Mouse (Mus musculus) left cerebral cortex, postnatal 36 days (tissue): ENCODE measurements at regions not wholly inside any gene's neighbourhood (a gene's known extent, or its start where the extent isn't known, plus 50 kb on each side); places are given as distances from the start of the nearest gene placed in this dataset.

Source experiments
- DNase-seq, 2 experiments: peaks; one replicate each; pipeline ENCODE4 v3.0.0; 2021 to 2022; ENCODE audit warnings: low spot score in 2 of 2, mixed read lengths in 1 of 2
- intact Hi-C: fragments of 180-260 bp; cut with DNase I; formaldehyde crosslinking; loops from one replicate; pipeline ENCODE4 v1.15.1; 2025

DNA sequence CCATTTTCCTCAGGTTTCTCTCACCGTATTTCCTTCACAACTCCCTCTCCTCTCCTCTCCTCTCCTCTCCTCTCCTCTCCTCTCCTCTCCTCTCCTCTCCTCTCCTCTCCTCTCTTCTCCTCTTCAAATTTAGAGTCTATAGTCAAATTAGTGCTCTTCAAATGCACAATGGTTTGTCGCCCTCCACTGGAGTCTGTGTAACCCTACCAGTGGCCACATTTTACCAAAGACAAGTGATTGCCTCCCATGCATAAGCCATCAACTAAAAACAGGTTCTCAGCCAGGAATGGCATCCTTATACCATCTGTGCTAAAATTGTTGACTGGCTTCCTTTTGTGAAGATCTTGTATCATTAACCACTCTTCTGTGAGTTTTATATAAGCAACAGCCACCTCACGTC is 979.5 kb upstream of the Adam24 start:
- intact Hi-C loops: no loop called here
- DNase-seq: peak; percentile 9 to 12

GRCm38 (mm10) chr8:39705843-39706242 is 969.0 kb upstream of the Adam24 start:
- intact Hi-C loops: no loop called here
- no peak for DNase-seq

DNA sequence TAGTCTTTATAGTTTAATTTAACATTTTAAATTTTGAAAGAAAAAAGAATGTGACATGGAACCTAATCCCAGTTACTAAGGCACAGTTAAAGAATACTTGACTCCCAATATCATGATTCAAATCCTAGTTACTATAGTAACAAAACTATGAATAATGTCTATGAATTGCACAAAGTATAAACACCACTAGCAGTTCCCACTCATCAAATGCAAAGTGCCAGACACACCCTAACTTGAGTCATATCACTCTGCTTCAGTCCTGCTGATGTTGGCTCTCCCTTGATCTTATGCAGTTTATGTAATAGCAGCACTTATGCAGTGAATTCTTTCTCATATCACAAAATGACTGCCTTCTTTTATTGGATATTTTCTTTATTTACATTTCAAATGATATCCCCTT is 932.5 kb upstream of the Adam24 start:
- intact Hi-C loops: no loop called here
- no peak for DNase-seq

- intact Hi-C loops: no loop called here
- DNase-seq: no peak
These were observed 928.7 kb upstream of the Adam24 start for GRCm38 (mm10) chr8:39746225-39746624.

DNA sequence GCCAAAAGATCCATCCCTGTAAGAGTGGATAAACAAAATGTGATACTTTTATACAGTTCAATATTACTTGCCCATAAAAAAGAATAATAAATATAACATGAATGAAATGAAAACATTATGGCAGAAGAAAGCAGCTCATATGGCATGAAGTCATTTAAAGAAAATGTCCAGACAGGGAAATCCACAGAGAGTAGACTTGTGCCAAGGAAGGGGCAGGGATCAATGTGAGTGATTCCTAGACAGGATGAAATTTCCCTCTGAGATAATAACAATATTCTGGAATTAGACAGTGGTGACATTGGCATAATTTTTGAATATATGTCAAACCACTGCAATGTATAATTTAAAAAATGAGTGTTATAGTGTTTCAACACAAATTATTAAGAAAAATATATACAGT is 915.0 kb upstream of the Adam24 start:
- DNase-seq: no peak
- intact Hi-C loops: no loop called here

DNA sequence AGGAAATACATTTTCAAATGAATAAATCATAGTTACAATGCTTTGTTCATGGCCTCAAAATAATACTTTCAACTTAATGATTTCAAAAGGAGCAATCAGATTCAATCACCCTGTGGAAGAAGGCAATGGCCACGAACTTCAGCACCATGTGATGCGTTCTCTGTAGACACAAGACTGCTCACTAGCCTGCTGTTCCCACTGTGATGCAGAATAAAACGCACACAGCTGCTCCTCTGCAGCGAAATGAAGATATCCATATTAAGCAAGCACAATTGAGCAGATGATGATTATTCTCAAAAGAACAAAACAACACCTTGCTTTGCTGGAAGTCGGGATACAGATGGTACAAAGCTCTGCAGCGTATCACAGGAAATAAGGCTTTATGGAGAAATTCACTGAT is 895.4 kb upstream of the Adam24 start:
- DNase-seq: no peak
- intact Hi-C loops: no loop called here

GRCm38 (mm10) chr8:39780169-39780568 is 894.7 kb upstream of the Adam24 start:
- no peak for DNase-seq
- intact Hi-C loops: no loop called here

DNA sequence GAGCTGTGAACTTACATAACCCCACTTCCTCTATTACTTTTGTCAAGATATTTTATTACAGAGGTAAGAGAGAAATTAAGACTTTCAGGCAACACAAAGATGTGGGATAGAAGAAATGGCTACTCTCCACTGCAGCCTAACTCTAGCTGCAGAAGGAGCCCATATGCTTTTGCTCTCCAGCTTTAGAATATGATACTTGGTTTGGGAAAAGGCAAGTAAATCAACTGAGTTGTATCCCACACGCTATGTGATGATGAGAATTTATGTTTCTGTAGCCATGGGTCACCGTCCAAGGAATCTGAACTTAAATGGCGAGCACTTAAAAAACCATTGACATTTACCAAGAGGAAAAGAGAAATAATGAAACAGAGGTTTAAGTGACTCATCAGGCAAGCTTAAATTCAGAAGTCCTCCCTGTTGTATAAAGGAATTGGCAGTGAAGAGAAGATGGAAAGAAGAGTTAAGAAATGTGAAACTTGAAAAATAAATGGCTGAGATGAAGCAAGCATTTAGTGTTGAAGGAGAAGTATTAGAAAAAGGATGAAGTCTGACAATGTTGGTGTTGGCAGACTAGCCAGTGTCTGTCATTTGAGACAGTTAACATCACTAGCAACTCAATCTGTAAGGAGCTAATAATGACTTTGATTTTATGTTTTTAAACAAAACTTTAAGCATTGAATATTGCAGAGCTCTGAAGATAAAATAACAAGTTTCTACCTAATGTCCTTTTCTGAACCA is 893.3 kb upstream of the Adam24 start:
- intact Hi-C loops: no loop called here
- no peak for DNase-seq

GRCm38 (mm10) chr8:39782162-39782530 is 892.7 kb upstream of the Adam24 start:
- DNase-seq: no peak
- intact Hi-C loops: no loop called here
